Mouse (Mus musculus) cortical plate, adult 2 months (tissue): ENCODE measurements around the gene Foxr1. TPM values are rescaled to one million over a fixed set of nuclear protein-coding genes. Genes with fewer than 3 reads are reported as not detected.
"Not testable (repeated sequence)": the region's sequence is repeated elsewhere in the genome, so short reads cannot be mapped to it uniquely, and the experiment has no call there.

Experiments used
- H3K27ac ChIP-seq: fragments of 200-500 bp; 2 replicates; pipeline ENCODE4 v1.5.1; 2012; ENCODE audit warnings: low read length, control low read depth, inconsistent platforms; ENCODE audit not compliant: insufficient read depth
- H3K4me1 ChIP-seq: fragments of 200-500 bp; 2 replicates; pipeline ENCODE4 v1.6.1; 2011; ENCODE audit warnings: low read length; ENCODE audit not compliant: control insufficient read depth, insufficient read depth
- H3K4me3 ChIP-seq: fragments of 200-500 bp; 2 replicates; pipeline ENCODE4 v1.5.1; 2011; ENCODE audit warnings: mild to moderate bottlenecking, low read length, control low read depth; ENCODE audit not compliant: insufficient read depth
- CTCF ChIP-seq: fragments of 200-500 bp; IDR thresholded peaks from 2 replicates; pipeline ENCODE4 v1.5.1; 2011; ENCODE audit warnings: mild to moderate bottlenecking, control low read depth, low read length; ENCODE audit not compliant: insufficient read depth; ENCODE audit errors: extremely low read depth
- POLR2A ChIP-seq: fragments of 200-500 bp; IDR thresholded peaks from 2 replicates; pipeline ENCODE4 v1.6.1; 2011; ENCODE audit warnings: mild to moderate bottlenecking, low read length, control low read depth; ENCODE audit not compliant: insufficient read depth; ENCODE audit errors: extremely low read depth
- polyA plus RNA-seq: library from polyadenylated mRNA; depleted of rRNA; stranded (reverse); fragments of >200 nt; gene quantifications from 2 replicates; pipeline ENCODE4 v1.2.3, GENCODE M21; 2012

Foxr1 gene
- polyA plus RNA-seq, 1 experiment = 0.04 TPM

- H3K4me1 ChIP-seq = peaks cover 2% of the 10 kb centered on the region; the same call in 1 of the 2 replicates
- H3K27ac ChIP-seq = no peak within 1 kb of the TSS
- no peak for TF ChIP-seq POLR2A
- TF ChIP-seq CTCF = peak; percentile 43
- no peak within 1 kb of the TSS for H3K4me3 ChIP-seq
Observed at GRCm38 (mm10) chr9:44454891-44455220, 13.9 kb upstream of the Foxr1 start, which contains the start of gene Upk2. Gene Upk2, minus strand, starts transcription at chr9:44454976.

GRCm38 (mm10) chr9:44454132-44454890 lies 13.4 kb upstream of the Foxr1 start:
- TF ChIP-seq CTCF (peak; percentile 94), POLR2A (no peak)
- Histone ChIP-seq H3K4me3 (no peak overlapping the region), H3K4me1 (peaks cover 2% of the 10 kb centered on the region; the same call in 1 of the 2 replicates), H3K27ac (no peak overlapping the region)

- Histone ChIP-seq H3K4me1 (no peaks in the 10 kb centered on the region), H3K4me3 (no peak overlapping the region), H3K27ac (no peak overlapping the region)
- no peak for TF ChIP-seq POLR2A
- no peak for TF ChIP-seq CTCF
Observed at GRCm38 (mm10) chr9:44450387-44450786, 9.5 kb upstream of the Foxr1 start.

GRCm38 (mm10) chr9:44444402-44445025 lies 3.6 kb upstream of the Foxr1 start:
- not testable (repeated sequence) for H3K4me3 ChIP-seq, H3K4me1 ChIP-seq, H3K27ac ChIP-seq

GRCm38 (mm10) chr9:44435747-44436146 lies 5.2 kb downstream of the Foxr1 start:
- no peak overlapping the region for H3K4me3 ChIP-seq
- no peaks in the 10 kb centered on the region for H3K4me1 ChIP-seq
- TF ChIP-seq POLR2A (no peak), CTCF (no peak)
- no peak overlapping the region for H3K27ac ChIP-seq

GRCm38 (mm10) chr9:44432577-44433185 lies 8.3 kb downstream of the Foxr1 start:
- H3K27ac ChIP-seq = no peak overlapping the region
- no peak for TF ChIP-seq POLR2A
- TF ChIP-seq CTCF = no peak
- no peak overlapping the region for H3K4me3 ChIP-seq
- H3K4me1 ChIP-seq = no peaks in the 10 kb centered on the region

- no peak overlapping the region for H3K27ac ChIP-seq
- TF ChIP-seq CTCF (no peak), POLR2A (no peak)
- no peaks in the 10 kb centered on the region for H3K4me1 ChIP-seq
- H3K4me3 ChIP-seq = no peak overlapping the region
Observed at GRCm38 (mm10) chr9:44423576-44423975, 17.4 kb downstream of the Foxr1 start.

- Histone ChIP-seq H3K27ac (no peak overlapping the region), H3K4me1 (peaks cover 2% of the 10 kb centered on the region; the same call in 1 of the 2 replicates), H3K4me3 (no peak overlapping the region)
- no peak for TF ChIP-seq CTCF
- TF ChIP-seq POLR2A = no peak
Observed at GRCm38 (mm10) chr9:44420280-44420898, 20.5 kb downstream of the Foxr1 start.

- H3K4me1 ChIP-seq, H3K27ac ChIP-seq, H3K4me3 ChIP-seq: not testable (repeated sequence)
Observed at GRCm38 (mm10) chr9:44419730-44420129, 21.2 kb downstream of the Foxr1 start.
